Comparison of ENCODE assay signal across 8 mouse cellular contexts in genomic region chr7:125576982-125577381, GRCm38 (mm10). TPM values are rescaled to one million over a fixed set of nuclear protein-coding genes. Genes with fewer than 3 reads are reported as not detected.
A peak's percentile ranks its signal among the peaks of the same experiment; 100 is the strongest.
DNase-seq lines count a peak whose midpoint lies in the region; ATAC-seq and TF ChIP-seq lines count a peak whose summit lies in the region.

No protein-coding gene starts in this region.

- H3K27me3 ChIP-seq in heart, adult 2 months (ENCODE audit: control insufficient read depth, insufficient read depth, low read length), result no peaks in the 10 kb centered on the region
- H3K27me3 ChIP-seq in heart, embryonic 11.5 days (ENCODE audit: control insufficient read depth, insufficient read depth, low read length), result no peaks in the 10 kb centered on the region
- no peaks in the 10 kb centered on the region for H3K27me3 ChIP-seq in limb, embryonic 10.5 days (ENCODE audit: low read depth, poor library complexity, severe bottlenecking)
- no peaks in the 10 kb centered on the region for H3K27me3 ChIP-seq in stomach, postnatal 0 days (ENCODE audit: control insufficient read depth, insufficient read depth, low read length)

- H3K9me3 ChIP-seq in heart, embryonic 11.5 days (replicated peaks; ENCODE audit: control insufficient read depth, low read length), result no peaks in the 10 kb centered on the region
- no peaks in the 10 kb centered on the region for H3K9me3 ChIP-seq in limb, embryonic 10.5 days (replicated peaks)
- no peaks in the 10 kb centered on the region for H3K9me3 ChIP-seq in stomach, postnatal 0 days (ENCODE audit: control insufficient read depth, low read length)

- no peak for TF ChIP-seq POLR2A in heart, adult 2 months (IDR thresholded peaks at IDR 0.05; ENCODE audit: insufficient read depth, low read depth, low read length)

- no peak overlapping the region for H3K4me2 ChIP-seq in heart, embryonic 11.5 days
- no peak overlapping the region for H3K4me2 ChIP-seq in stomach, postnatal 0 days (replicated peaks; ENCODE audit: low read depth)

- 0 out of 2 replicates have a peak overlapping the region, but pooled peaks have one; percentile 7 for H3K9ac ChIP-seq in heart, adult 2 months (ENCODE audit: low read depth, low read length)
- H3K9ac ChIP-seq in heart, embryonic 11.5 days (ENCODE audit: low read depth, low read length), result no peak overlapping the region
- H3K9ac ChIP-seq in stomach, postnatal 0 days (ENCODE audit: low read length), result no peak overlapping the region; the same call in 1 of the 2 replicates

- peak; percentile 71 to 83 for DNase-seq in heart, adult 2 months
- peak; percentile 88 for DNase-seq in NIH3T3 (ENCODE audit: low read depth)
- DNase-seq in gastrocnemius, postnatal 10 days, result peak; percentile 73
- no peak for DNase-seq in limb, embryonic 10.5 days (ENCODE audit: low spot score)
- peak; percentile 68 for DNase-seq in stomach, postnatal 0 days (ENCODE audit: low spot score)
- no peak for DNase-seq in retina, embryonic 14.5 days (ENCODE audit: low spot score)
- DNase-seq in right cerebral cortex, adult 2 months (ENCODE audit: low spot score in 2 of 2), result no peak

- intact Hi-C loops in heart, adult 2 months (cut with DNase I), result no loop called here

- peaks cover 8% of the 10 kb centered on the region for H3K4me1 ChIP-seq in heart, adult 2 months (ENCODE audit: control insufficient read depth, insufficient read depth, low read length)
- H3K4me1 ChIP-seq in heart, embryonic 11.5 days (ENCODE audit: control insufficient read depth, insufficient read depth, low read length), result peaks cover 10% of the 10 kb centered on the region
- peaks cover 18% of the 10 kb centered on the region for H3K4me1 ChIP-seq in limb, embryonic 10.5 days
- peaks cover 9% of the 10 kb centered on the region for H3K4me1 ChIP-seq in stomach, postnatal 0 days (replicated peaks; ENCODE audit: control insufficient read depth, insufficient read depth)

- H3K27ac ChIP-seq in heart, adult 2 months, result peak overlapping the region; percentile 63
- H3K27ac ChIP-seq in heart, embryonic 11.5 days (ENCODE audit: low read depth, low read length), result no peak overlapping the region
- H3K27ac ChIP-seq in limb, embryonic 10.5 days, result 0 out of 2 replicates have a peak overlapping the region, but pooled peaks have one; percentile 31
- peak overlapping the region; percentile 30 for H3K27ac ChIP-seq in stomach, postnatal 0 days (replicated peaks)

- H3K4me3 ChIP-seq in heart, adult 2 months, result no peak overlapping the region
- no peak overlapping the region for H3K4me3 ChIP-seq in heart, embryonic 11.5 days (ENCODE audit: low read depth, low read length)
- H3K4me3 ChIP-seq in limb, embryonic 10.5 days, result no peak overlapping the region
- H3K4me3 ChIP-seq in stomach, postnatal 0 days (ENCODE audit: low read depth, low read length), result no peak overlapping the region

- ATAC-seq in heart, embryonic 11.5 days (replicated peaks; ENCODE audit: insufficient number of reproducible peaks, low FRiP score, low TSS enrichment), result no peak
- peak; percentile 35; the same call in 1 of the 2 replicates for ATAC-seq in stomach, postnatal 0 days (ENCODE audit: low FRiP score, low TSS enrichment)

- WGBS in heart, adult 2 months, result 28% methylated on average over 7 of the region's 7 CpGs
- WGBS in heart, embryonic 11.5 days (ENCODE audit: insufficient replicate concordance), result 67% methylated on average over 7 of the region's 7 CpGs
- WGBS in limb, embryonic 10.5 days, result 86% methylated on average over 7 of the region's 7 CpGs
- WGBS in stomach, postnatal 0 days, result 32% methylated on average over 7 of the region's 7 CpGs

- no peak for TF ChIP-seq CTCF in heart, adult 2 months (IDR thresholded peaks at IDR 0.05)
- TF ChIP-seq CTCF in stomach, postnatal 0 days (IDR thresholded peaks at IDR 0.05; ENCODE audit: low read depth), result no peak

- no peaks in the 10 kb centered on the region for H3K79me2 ChIP-seq in heart, adult 2 months (replicated peaks; ENCODE audit: control insufficient read depth, insufficient read depth, low read length)

- no peaks in the 10 kb centered on the region for H3K36me3 ChIP-seq in heart, adult 2 months (ENCODE audit: control insufficient read depth, insufficient read depth, low read length)
- no peaks in the 10 kb centered on the region for H3K36me3 ChIP-seq in heart, embryonic 11.5 days (ENCODE audit: control insufficient read depth, insufficient read depth, low read length)
- no peaks in the 10 kb centered on the region for H3K36me3 ChIP-seq in limb, embryonic 10.5 days
- peaks cover 17% of the 10 kb centered on the region for H3K36me3 ChIP-seq in stomach, postnatal 0 days (ENCODE audit: control insufficient read depth, insufficient read depth, low read length)

- TF ChIP-seq EP300 in heart, adult 2 months (IDR thresholded peaks at IDR 0.05; ENCODE audit: insufficient read depth, low read depth, low read length), result no peak
- no peak for TF ChIP-seq EP300 in stomach, postnatal 0 days (optimal IDR thresholded peaks at IDR 0.05)

RNA-seq across cellular contexts. Expression of gene Il4ra, which starts 25.1 kb away (rescaled TPM):
- 10 to 100 TPM; 13.2 to 20.1 TPM for total RNA-seq in heart, adult 2 months (2021)
- 14.3 and 19.1 TPM in 2 replicates for polyA plus RNA-seq in heart, adult 2 months (2012; rRNA removed)
- 1.5 and 1.6 TPM in 2 replicates for polyA plus RNA-seq in heart, embryonic 11.5 days (2014; fragmentation: Nextera tagmentation; extraction: Ambion mirVana)
- total RNA-seq in gastrocnemius, postnatal 10 days (2021), result 10 to 100 TPM in 1 of 2 experiments, 1 to 10 TPM in 1; 9.4 to 11.8 TPM
- 3.1 and 4.2 TPM in 2 replicates for polyA plus RNA-seq in limb, embryonic 10.5 days (2016; fragmentation: Nextera tagmentation; extraction: Ambion mirVana)
- 13.4 and 13.9 TPM in 2 replicates for polyA plus RNA-seq in stomach, postnatal 0 days (2015; fragmentation: Nextera tagmentation; extraction: Ambion mirVana)

RNA-seq across cellular contexts. Expression of gene Il21r, which starts 26.2 kb away (rescaled TPM):
- total RNA-seq in heart, adult 2 months (2021), result under 1 TPM; 0.48 to 0.60 TPM
- polyA plus RNA-seq in heart, adult 2 months (2012; rRNA removed), result 1.8 and 2.3 TPM in 2 replicates
- 0.10 TPM in 1 of 2 replicates, not detected in the other for polyA plus RNA-seq in heart, embryonic 11.5 days (2014; fragmentation: Nextera tagmentation; extraction: Ambion mirVana)
- total RNA-seq in gastrocnemius, postnatal 10 days (2021), result under 1 TPM; 0.42 to 0.70 TPM
- 0.19 and 0.21 TPM in 2 replicates for polyA plus RNA-seq in limb, embryonic 10.5 days (2016; fragmentation: Nextera tagmentation; extraction: Ambion mirVana)
- polyA plus RNA-seq in stomach, postnatal 0 days (2015; fragmentation: Nextera tagmentation; extraction: Ambion mirVana), result 0.29 and 0.45 TPM in 2 replicates

Comparison
In these comparisons a context has a peak if more than half of its experiments do, and no peak if none do; other contexts are left out.
1. DNase-seq: peak in heart, adult 2 months (2 of 2), NIH3T3 (single experiment), gastrocnemius, postnatal 10 days (single experiment) and stomach, postnatal 0 days (single experiment); none in limb, embryonic 10.5 days (single experiment), retina, embryonic 14.5 days (single experiment) and right cerebral cortex, adult 2 months (0 of 2).